ENCODE assay signal across 12 mouse cellular contexts in genomic region chr4:137368198-137368597, GRCm38 (mm10). TPM values are rescaled to one million over a fixed set of nuclear protein-coding genes. Genes with fewer than 3 reads are reported as not detected.
DNase-seq lines count a peak whose midpoint lies in the region; ATAC-seq and TF ChIP-seq lines count a peak whose summit lies in the region.
"Had no signal": no experiment of that assay in that cellular context is flagged by ENCODE, and none has a peak within 500 bp of the region (broad histone marks: within the 10 kb centered on the region; RNA-seq: fewer than 3 reads in every experiment).

No protein-coding gene starts in this region.

- H3K27ac ChIP-seq in heart, adult 2 months: peak overlapping the region; percentile 79
- H3K27ac ChIP-seq in midbrain, embryonic 10.5 days (replicated peaks): 0 out of 2 replicates have a peak overlapping the region, but pooled peaks have one; percentile 38
- no peak overlapping the region for H3K27ac ChIP-seq in midbrain, embryonic 11.5 days (ENCODE audit: low read depth, low read length)
- H3K27ac ChIP-seq in intestine, embryonic 15.5 days: peak overlapping the region; percentile 67; the same call in 1 of the 2 replicates
- H3K27ac ChIP-seq in stomach, postnatal 0 days (replicated peaks): peak overlapping the region; percentile 35; the same call in 1 of the 2 replicates

- H3K4me2 ChIP-seq in midbrain, embryonic 11.5 days: no peak overlapping the region
- 0 out of 2 replicates have a peak overlapping the region, but pooled peaks have one; percentile 11 for H3K4me2 ChIP-seq in intestine, embryonic 15.5 days (replicated peaks)
- H3K4me2 ChIP-seq in stomach, postnatal 0 days (replicated peaks; ENCODE audit: low read depth): no peak overlapping the region

- intact Hi-C loops in heart, adult 2 months (cut with DNase I): no loop called here
- intact Hi-C loops in heart, postnatal 10 days (cut with DNase I): no loop called here

- TF ChIP-seq CTCF in heart, adult 2 months (IDR thresholded peaks at IDR 0.05): no peak
- no peak for TF ChIP-seq CTCF in stomach, postnatal 0 days (IDR thresholded peaks at IDR 0.05; ENCODE audit: low read depth)

- TF ChIP-seq EP300 in heart, adult 2 months (IDR thresholded peaks at IDR 0.05; ENCODE audit: insufficient read depth, low read depth, low read length): no peak
- no peak for TF ChIP-seq EP300 in stomach, postnatal 0 days (optimal IDR thresholded peaks at IDR 0.05)

- no peaks in the 10 kb centered on the region for H3K9me3 ChIP-seq in midbrain, embryonic 10.5 days (replicated peaks)
- no peaks in the 10 kb centered on the region for H3K9me3 ChIP-seq in midbrain, embryonic 11.5 days (ENCODE audit: control insufficient read depth, low read length)
- no peaks in the 10 kb centered on the region for H3K9me3 ChIP-seq in intestine, embryonic 15.5 days
- no peaks in the 10 kb centered on the region for H3K9me3 ChIP-seq in stomach, postnatal 0 days (ENCODE audit: control insufficient read depth, low read length)

- no peaks in the 10 kb centered on the region for H3K27me3 ChIP-seq in heart, adult 2 months (ENCODE audit: control insufficient read depth, insufficient read depth, low read length)
- 0 out of 2 replicates have a peak, but pooled peaks cover 4% of the 10 kb centered on the region for H3K27me3 ChIP-seq in midbrain, embryonic 10.5 days (ENCODE audit: low read depth, poor library complexity, severe bottlenecking)
- H3K27me3 ChIP-seq in midbrain, embryonic 11.5 days (ENCODE audit: control insufficient read depth, insufficient read depth, low read length): no peaks in the 10 kb centered on the region
- no peaks in the 10 kb centered on the region for H3K27me3 ChIP-seq in intestine, embryonic 15.5 days (replicated peaks)
- no peaks in the 10 kb centered on the region for H3K27me3 ChIP-seq in stomach, postnatal 0 days (ENCODE audit: control insufficient read depth, insufficient read depth, low read length)

- no peak for DNase-seq in heart, adult 2 months
- DNase-seq in heart, postnatal 10 days: no peak
- no peak for DNase-seq in midbrain, embryonic 10.5 days (ENCODE audit: low spot score)
- DNase-seq in midbrain, embryonic 11.5 days (ENCODE audit: low spot score, missing footprints): no peak
- DNase-seq in stomach, postnatal 0 days (ENCODE audit: low spot score): no peak
- DNase-seq in frontal cortex, adult 2 months (ENCODE audit: extremely low spot score in 1 of 2, low spot score in 1 of 2): no peak
- DNase-seq in ovary, postnatal 10 days (ENCODE audit: low spot score): no peak
- DNase-seq: adrenal gland, postnatal 10 days had no signal

- no peaks in the 10 kb centered on the region for H3K36me3 ChIP-seq in heart, adult 2 months (ENCODE audit: control insufficient read depth, insufficient read depth, low read length)
- no peaks in the 10 kb centered on the region for H3K36me3 ChIP-seq in midbrain, embryonic 10.5 days
- no peaks in the 10 kb centered on the region for H3K36me3 ChIP-seq in midbrain, embryonic 11.5 days (ENCODE audit: control insufficient read depth, insufficient read depth, low read length)
- no peaks in the 10 kb centered on the region for H3K36me3 ChIP-seq in intestine, embryonic 15.5 days
- no peaks in the 10 kb centered on the region for H3K36me3 ChIP-seq in stomach, postnatal 0 days (ENCODE audit: control insufficient read depth, insufficient read depth, low read length)

- no peak for ATAC-seq in midbrain, embryonic 11.5 days (ENCODE audit: low FRiP score)
- ATAC-seq in intestine, embryonic 15.5 days: no peak
- ATAC-seq in stomach, postnatal 0 days (ENCODE audit: low FRiP score, low TSS enrichment): no peak

- TF ChIP-seq POLR2A in heart, adult 2 months (IDR thresholded peaks at IDR 0.05; ENCODE audit: insufficient read depth, low read depth, low read length): no peak

- H3K4me1 ChIP-seq in heart, adult 2 months (ENCODE audit: control insufficient read depth, insufficient read depth, low read length): peaks cover 10% of the 10 kb centered on the region
- H3K4me1 ChIP-seq in midbrain, embryonic 10.5 days: peaks cover 25% of the 10 kb centered on the region
- H3K4me1 ChIP-seq in midbrain, embryonic 11.5 days (ENCODE audit: control insufficient read depth, insufficient read depth, low read length): peaks cover 6% of the 10 kb centered on the region
- peaks cover 23% of the 10 kb centered on the region for H3K4me1 ChIP-seq in intestine, embryonic 15.5 days (replicated peaks)
- H3K4me1 ChIP-seq in stomach, postnatal 0 days (replicated peaks; ENCODE audit: control insufficient read depth, insufficient read depth): 0 out of 2 replicates have a peak, but pooled peaks cover 3% of the 10 kb centered on the region

- no peak overlapping the region for H3K4me3 ChIP-seq in heart, adult 2 months
- H3K4me3 ChIP-seq in midbrain, embryonic 10.5 days: no peak overlapping the region
- H3K4me3 ChIP-seq in midbrain, embryonic 11.5 days (ENCODE audit: low read depth, low read length): no peak overlapping the region
- H3K4me3 ChIP-seq in intestine, embryonic 15.5 days (replicated peaks): no peak overlapping the region
- no peak overlapping the region for H3K4me3 ChIP-seq in stomach, postnatal 0 days (ENCODE audit: low read depth, low read length)

- no peaks in the 10 kb centered on the region for H3K79me2 ChIP-seq in heart, adult 2 months (replicated peaks; ENCODE audit: control insufficient read depth, insufficient read depth, low read length)

- peak overlapping the region; percentile 67 for H3K9ac ChIP-seq in heart, adult 2 months (ENCODE audit: low read depth, low read length)
- H3K9ac ChIP-seq in midbrain, embryonic 11.5 days (ENCODE audit: low read length): no peak overlapping the region
- no peak overlapping the region for H3K9ac ChIP-seq in intestine, embryonic 15.5 days
- no peak overlapping the region; the same call in 1 of the 2 replicates for H3K9ac ChIP-seq in stomach, postnatal 0 days (ENCODE audit: low read length)

- WGBS in heart, adult 2 months: 9% methylated on average over 1 of the region's 1 CpGs
- 27% methylated on average over 1 of the region's 1 CpGs for WGBS in midbrain, embryonic 10.5 days
- WGBS in midbrain, embryonic 11.5 days: 35% methylated on average over 1 of the region's 1 CpGs
- WGBS in intestine, embryonic 15.5 days: 29% methylated on average over 1 of the region's 1 CpGs
- 39% methylated on average over 1 of the region's 1 CpGs for WGBS in stomach, postnatal 0 days

RNA-seq across cellular contexts. Expression of gene Cdc42, which starts 10.7 kb away (rescaled TPM):
- 100 to 1,000 TPM; 136 to 137 TPM for total RNA-seq in heart, adult 2 months (2021)
- polyA plus RNA-seq in heart, adult 2 months (2012; rRNA removed): 68.4 and 141 TPM in 2 replicates
- total RNA-seq in heart, postnatal 10 days (2021): 100 to 1,000 TPM; 245 to 270 TPM
- 605 and 627 TPM in 2 replicates for polyA plus RNA-seq in midbrain, embryonic 10.5 days (2016; fragmentation: Nextera tagmentation; extraction: Ambion mirVana)
- 710 and 751 TPM in 2 replicates for polyA plus RNA-seq in midbrain, embryonic 11.5 days (2014; fragmentation: Nextera tagmentation; extraction: Ambion mirVana)
- polyA plus RNA-seq in intestine, embryonic 15.5 days (2015; fragmentation: Nextera tagmentation; extraction: Ambion mirVana): 653 and 697 TPM in 2 replicates
- polyA plus RNA-seq in stomach, postnatal 0 days (2015; fragmentation: Nextera tagmentation; extraction: Ambion mirVana): 445 and 456 TPM in 2 replicates
- polyA plus RNA-seq in frontal cortex, adult 2 months (2012; rRNA removed): 419 and 422 TPM in 2 replicates

RNA-seq across cellular contexts. Expression of gene Cela3a, which starts 41.4 kb away (rescaled TPM):
- total RNA-seq in heart, adult 2 months (2021): not detected
- polyA plus RNA-seq in heart, adult 2 months (2012; rRNA removed): not detected in 2 replicates
- total RNA-seq in heart, postnatal 10 days (2021): not detected
- polyA plus RNA-seq in midbrain, embryonic 10.5 days (2016; fragmentation: Nextera tagmentation; extraction: Ambion mirVana): not detected in 2 replicates
- not detected in 2 replicates for polyA plus RNA-seq in midbrain, embryonic 11.5 days (2014; fragmentation: Nextera tagmentation; extraction: Ambion mirVana)
- polyA plus RNA-seq in intestine, embryonic 15.5 days (2015; fragmentation: Nextera tagmentation; extraction: Ambion mirVana): not detected in 2 replicates
- not detected in 2 replicates for polyA plus RNA-seq in stomach, postnatal 0 days (2015; fragmentation: Nextera tagmentation; extraction: Ambion mirVana)
- not detected in 2 replicates for polyA plus RNA-seq in frontal cortex, adult 2 months (2012; rRNA removed)
- total RNA-seq: adrenal gland, postnatal 10 days had no signal
- polyA plus RNA-seq: C2C12; embryonic facial prominence, embryonic 11.5 days; limb, embryonic 14.5 days had no signal
